Mouse (Mus musculus) MEL (cell line): Measurements from ENCODE around the gene Atg2a. TPM values are rescaled to one million over a fixed set of nuclear protein-coding genes. Genes with fewer than 3 reads are reported as not detected.

Experiments used
- DNase-seq: peaks from one replicate; pipeline ENCODE4 v3.0.0; 2011; ENCODE audit warnings: low read depth, low spot score
- H3K27ac ChIP-seq: 2 replicates; pipeline ENCODE4 v1.5.1; 2012; ENCODE audit warnings: low read depth, mild to moderate bottlenecking, control low read depth, low read length, moderate library complexity; ENCODE audit not compliant: control insufficient read depth
- H3K27me3 ChIP-seq, 2 experiments: fragments of 150-350 bp in 1 of 2; sonication (generic) in 1 of 2; 2 replicates each; pipeline ENCODE4 v1.6.1; 2012; ENCODE audit warnings: low read length in 2 of 2, mild to moderate bottlenecking in 2 of 2, improper control_type of control experiment in 1 of 2, moderate library complexity in 1 of 2; ENCODE audit not compliant: insufficient read depth in 2 of 2, control insufficient read depth in 1 of 2
- H3K36me3 ChIP-seq, 2 experiments: 2 replicates each; pipeline ENCODE4 v1.6.1; 2012 to 2014; ENCODE audit warnings: low read length in 2 of 2, improper control_type of control experiment in 1 of 2, inconsistent platforms in 1 of 2, mild to moderate bottlenecking in 1 of 2; ENCODE audit not compliant: insufficient read depth in 2 of 2, control insufficient read depth in 1 of 2
- H3K4me1 ChIP-seq, 2 experiments: fragments of 150-350 bp in 1 of 2; sonication (generic) in 1 of 2; 2 replicates each; pipeline ENCODE4 v1.6.1; 2012; ENCODE audit warnings: low read length in 2 of 2, improper control_type of control experiment in 1 of 2, mild to moderate bottlenecking in 1 of 2; ENCODE audit not compliant: insufficient read depth in 2 of 2, control insufficient read depth in 1 of 2
- H3K4me3 ChIP-seq, 2 experiments: fragments of 150-350 bp in 1 of 2; sonication (generic) in 1 of 2; 2 replicates each; pipeline ENCODE4 v1.5.1; 2012; ENCODE audit warnings: low read depth in 2 of 2, low read length in 2 of 2, mild to moderate bottlenecking in 2 of 2, moderate library complexity in 2 of 2, control low read depth in 1 of 2, improper control_type of control experiment in 1 of 2; ENCODE audit not compliant: control insufficient read depth in 1 of 2, insufficient read depth in 1 of 2
- H3K79me2 ChIP-seq: 2 replicates; pipeline ENCODE4 v1.6.1; 2012; ENCODE audit warnings: mild to moderate bottlenecking, low read length, moderate library complexity; ENCODE audit not compliant: control insufficient read depth, poor library complexity, insufficient read depth
- H3K9ac ChIP-seq: 2 replicates; pipeline ENCODE4 v1.6.1; 2012; ENCODE audit warnings: low read depth, mild to moderate bottlenecking, control low read depth, low read length, moderate library complexity; ENCODE audit not compliant: control insufficient read depth, poor library complexity, severe bottlenecking
- H3K9me3 ChIP-seq: fragments of 150-350 bp; sonication (generic); replicated peaks from 2 replicates; pipeline ENCODE4 v1.6.1; 2012; ENCODE audit warnings: mild to moderate bottlenecking, low read length, improper control_type of control experiment, moderate library complexity; ENCODE audit not compliant: insufficient read depth
- CTCF ChIP-seq, 3 experiments: IDR thresholded peaks in 2 of 3; conservative IDR thresholded peaks in 1 of 3; 2 replicates each; pipeline ENCODE4 v1.5.1; 2011 to 2012; ENCODE audit warnings: low read length in 3 of 3, low read depth in 2 of 3, mild to moderate bottlenecking in 2 of 3, improper control_type of control experiment in 1 of 3, inconsistent platforms in 1 of 3, mixed read lengths in 1 of 3, moderate library complexity in 1 of 3; ENCODE audit not compliant: control insufficient read depth in 1 of 3, insufficient read depth in 1 of 3, poor library complexity in 1 of 3, severe bottlenecking in 1 of 3
- E2F4 ChIP-seq: IDR thresholded peaks from 2 replicates; pipeline ENCODE4 v1.6.1; 2011; ENCODE audit warnings: low read depth, low read length, improper control_type of control experiment, borderline replicate concordance
- ELF1 ChIP-seq: IDR thresholded peaks from 2 replicates; pipeline ENCODE4 v1.6.1; 2014; ENCODE audit warnings: low read depth, mild to moderate bottlenecking, inconsistent platforms, low read length, improper control_type of control experiment, moderate library complexity
- EP300 ChIP-seq, 2 experiments: IDR thresholded peaks; 2 replicates each; pipeline ENCODE4 v1.6.1; 2011; ENCODE audit warnings: improper control_type of control experiment in 2 of 2, low read length in 2 of 2, low read depth in 1 of 2, mild to moderate bottlenecking in 1 of 2
- GABPA ChIP-seq: IDR thresholded peaks from 2 replicates; pipeline ENCODE4 v1.6.1; 2012; ENCODE audit warnings: low read depth, mild to moderate bottlenecking, inconsistent platforms, low read length, improper control_type of control experiment, moderate library complexity
- GATA1 ChIP-seq: IDR thresholded peaks from 2 replicates; pipeline ENCODE4 v1.6.1; 2011; ENCODE audit warnings: low read depth, low read length, improper control_type of control experiment
- HCFC1 ChIP-seq: IDR thresholded peaks from 2 replicates; pipeline ENCODE4 v1.6.1; 2012; ENCODE audit warnings: low read depth, mild to moderate bottlenecking, inconsistent platforms, low read length, improper control_type of control experiment, moderate library complexity
- JUND ChIP-seq: IDR thresholded peaks from 2 replicates; pipeline ENCODE4 v1.6.1; 2011; ENCODE audit warnings: low read depth, mild to moderate bottlenecking, improper control_type of control experiment, low read length
- MAFK ChIP-seq: IDR thresholded peaks from 2 replicates; pipeline ENCODE4 v1.6.1; 2011; ENCODE audit warnings: low read depth, mild to moderate bottlenecking, low read length, improper control_type of control experiment, borderline replicate concordance
- MAZ ChIP-seq: IDR thresholded peaks from 2 replicates; pipeline ENCODE4 v1.6.1; 2012; ENCODE audit warnings: low read depth, mild to moderate bottlenecking, inconsistent platforms, low read length, improper control_type of control experiment
- MXI1 ChIP-seq: IDR thresholded peaks from 2 replicates; pipeline ENCODE4 v1.6.1; 2011; ENCODE audit warnings: mild to moderate bottlenecking, low read depth, low read length, improper control_type of control experiment
- MYB ChIP-seq: IDR thresholded peaks from 2 replicates; pipeline ENCODE4 v1.6.1; 2011; ENCODE audit warnings: mild to moderate bottlenecking, low read depth, low read length, improper control_type of control experiment
- MYC ChIP-seq: IDR thresholded peaks from 2 replicates; pipeline ENCODE4 v1.6.1; 2011; ENCODE audit warnings: low read depth, mild to moderate bottlenecking, low read length, improper control_type of control experiment, moderate library complexity
- NELFE ChIP-seq: IDR thresholded peaks from 2 replicates; pipeline ENCODE4 v1.6.1; 2011; ENCODE audit warnings: low read depth, low read length, improper control_type of control experiment
- NRF1 ChIP-seq: IDR thresholded peaks from 2 replicates; pipeline ENCODE4 v1.6.1; 2014; ENCODE audit warnings: low read depth, mild to moderate bottlenecking, inconsistent platforms, low read length, improper control_type of control experiment, moderate library complexity; ENCODE audit not compliant: poor library complexity, insufficient read depth, severe bottlenecking
- POLR2AphosphoS2 ChIP-seq: IDR thresholded peaks from 2 replicates; pipeline ENCODE4 v1.6.1; 2011; ENCODE audit warnings: low read length, improper control_type of control experiment
- RAD21 ChIP-seq: IDR thresholded peaks from 2 replicates; pipeline ENCODE4 v1.6.1; 2011; ENCODE audit warnings: mild to moderate bottlenecking, low read depth, low read length, improper control_type of control experiment
- RCOR1 ChIP-seq: IDR thresholded peaks from 2 replicates; pipeline ENCODE4 v1.6.1; 2012; ENCODE audit warnings: low read depth, mild to moderate bottlenecking, inconsistent platforms, low read length, improper control_type of control experiment
- SIN3A ChIP-seq: IDR thresholded peaks from 2 replicates; pipeline ENCODE4 v1.6.1; 2012; ENCODE audit warnings: low read length, improper control_type of control experiment, inconsistent platforms
- SMC3 ChIP-seq: IDR thresholded peaks from 2 replicates; pipeline ENCODE4 v1.6.1; 2011; ENCODE audit warnings: low read depth, low read length, improper control_type of control experiment
- ZC3H11A ChIP-seq: IDR thresholded peaks from 2 replicates; pipeline ENCODE4 v1.6.1; 2012; ENCODE audit warnings: low read depth, mild to moderate bottlenecking, inconsistent platforms, low read length, improper control_type of control experiment
- ZMIZ1 ChIP-seq: IDR thresholded peaks from 2 replicates; pipeline ENCODE4 v1.6.1; 2012; ENCODE audit warnings: low read depth, mild to moderate bottlenecking, inconsistent platforms, low read length, improper control_type of control experiment, moderate library complexity
- polyA plus RNA-seq, 2 experiments: library from polyadenylated mRNA; stranded (reverse) in 1 of 2; unstranded in 1 of 2; fragments of >175 nt in 1 of 2; fragments of >200 nt in 1 of 2; gene quantifications; 2 replicates each; pipeline versions ENCODE4 v1.2.1 to v1.2.4; 2012; ENCODE audit warnings: low replicate concordance in 2 of 2, low read depth in 1 of 2; ENCODE audit not compliant: insufficient read length in 2 of 2, insufficient read depth in 1 of 2, missing spikeins in 1 of 2
- total RNA-seq: library from RNA; depleted of rRNA; stranded (reverse); fragments of 300-350 nt; gene quantifications from 2 replicates; pipeline ENCODE4 v1.2.3, GENCODE M21; 2012

The Atg2a gene
- total and polyA plus RNA-seq, 3 experiments: 7.9 to 21.7 TPM; not detected in 1

GRCm38 (mm10) chr19:6302522-6302921 lies 61.1 kb downstream of the Atg2a start:
- no peaks in the 10 kb centered on the region for H3K27me3 ChIP-seq
- H3K9me3 ChIP-seq: no peaks in the 10 kb centered on the region
- TF ChIP-seq MXI1: 0 out of 2 replicates have a peak, but pooled peaks have one; percentile 2
- TF ChIP-seq EP300 (IDR thresholded peaks at IDR 0.05; ENCODE audit: low read depth in 1 of 2, low read length in 2 of 2): 0 out of 4 replicates have a peak, but pooled peaks of 1 of the 2 experiments have one; percentile 3
- 0 out of 2 replicates have a peak, but pooled peaks have one; percentile 40 for TF ChIP-seq SIN3A
- no peak for TF ChIP-seq GABPA
- peaks cover 0 to 44% of the 10 kb centered on the region in 2 experiments; a peak in 3 of 4 replicates for H3K36me3 ChIP-seq
- H3K4me1 ChIP-seq: peaks cover 25 to 48% of the 10 kb centered on the region in 2 experiments
- peak overlapping the region; percentile 51 for H3K27ac ChIP-seq
- peak; percentile 56 for DNase-seq
- no peak overlapping the region for H3K4me3 ChIP-seq
- peak overlapping the region; percentile 37 for H3K9ac ChIP-seq
- H3K79me2 ChIP-seq: no peaks in the 10 kb centered on the region; the same call in 1 of the 2 replicates

- Histone ChIP-seq H3K9me3 (no peaks in the 10 kb centered on the region), H3K9ac (no peak overlapping the region), H3K4me3 (no peak overlapping the region), H3K27me3 (no peaks in the 10 kb centered on the region), H3K79me2 (no peaks in the 10 kb centered on the region; the same call in 1 of the 2 replicates), H3K36me3 (peaks cover 0 to 36% of the 10 kb centered on the region in 2 experiments; a peak in 2 of 4 replicates), H3K27ac (no peak overlapping the region), H3K4me1 (peaks cover 19 to 39% of the 10 kb centered on the region in 2 experiments)
- DNase-seq: no peak
- TF ChIP-seq CTCF (IDR thresholded peaks at IDR 0.05 in 2 of 3, conservative IDR thresholded peaks at IDR 0.05 in 1 of 3; ENCODE audit: control insufficient read depth in 1 of 3, insufficient read depth in 1 of 3, low read depth in 2 of 3, low read length in 3 of 3, poor library complexity in 1 of 3, severe bottlenecking in 1 of 3) (no peak), GATA1 (no peak), RAD21 (no peak)
Measured at GRCm38 (mm10) chr19:6303831-6304230, 62.4 kb downstream of the Atg2a start.

GRCm38 (mm10) chr19:6304787-6305516 lies 63.5 kb downstream of the Atg2a start:
- H3K27ac ChIP-seq: no peak overlapping the region
- TF ChIP-seq ELF1 (no peak), GABPA (no peak), E2F4 (no peak), ZMIZ1 (no peak), EP300 (IDR thresholded peaks at IDR 0.05; ENCODE audit: low read depth in 1 of 2, low read length in 2 of 2) (no peak), HCFC1 (peak; percentile 50; the same call in 1 of the 2 replicates), MAFK (no peak), CTCF (IDR thresholded peaks at IDR 0.05 in 2 of 3, conservative IDR thresholded peaks at IDR 0.05 in 1 of 3; ENCODE audit: control insufficient read depth in 1 of 3, insufficient read depth in 1 of 3, low read depth in 2 of 3, low read length in 3 of 3, poor library complexity in 1 of 3, severe bottlenecking in 1 of 3) (peak; percentile 95 to 98 (median 98)), GATA1 (no peak), MYB (no peak), NELFE (no peak), ZC3H11A (peak; percentile 96), MYC (no peak), POLR2AphosphoS2 (no peak), NRF1 (no peak), MXI1 (peak; percentile 38; the same call in 1 of the 2 replicates), RAD21 (no peak; the same call in none of the 2 replicates), MAZ (0 out of 2 replicates have a peak, but pooled peaks have one; percentile 13), RCOR1 (no peak), JUND (no peak), SMC3 (peak; percentile 97)

More at GRCm38 (mm10) chr19:6304787-6305516, 63.5 kb downstream of the Atg2a start:
- Histone ChIP-seq H3K9ac (peak overlapping the region; percentile 1; the same call in 1 of the 2 replicates), H3K79me2 (no peaks in the 10 kb centered on the region; the same call in 1 of the 2 replicates), H3K9me3 (no peaks in the 10 kb centered on the region), H3K4me3 (no peak overlapping the region), H3K27me3 (no peaks in the 10 kb centered on the region), H3K4me1 (peaks cover 15 to 29% of the 10 kb centered on the region in 2 experiments), H3K36me3 (peaks cover 0 to 26% of the 10 kb centered on the region in 2 experiments; a peak in 2 of 4 replicates)
- peak; percentile 93 for DNase-seq
